Mouse (Mus musculus) liver, adult 2 months (tissue): ENCODE results near the gene Gdpgp1. TPM values are rescaled to one million over a fixed set of nuclear protein-coding genes. Genes with fewer than 3 reads are reported as not detected.

ENCODE experiments used
- DNase-seq: peaks from one replicate; pipeline ENCODE4 v3.0.0-alpha.2; 2011; ENCODE audit warnings: low read depth, low spot score; ENCODE audit errors: extremely low read depth
- H3K27ac ChIP-seq: fragments of 200-500 bp; replicated peaks from 2 replicates; pipeline ENCODE4 v1.5.1; 2012; ENCODE audit warnings: low read depth, mild to moderate bottlenecking, control low read depth, inconsistent platforms, low read length; ENCODE audit not compliant: insufficient read depth
- H3K27me3 ChIP-seq: fragments of 200-500 bp; 2 replicates; pipeline ENCODE4 v1.6.1; 2012; ENCODE audit warnings: mild to moderate bottlenecking, moderate library complexity, low read length, inconsistent platforms; ENCODE audit not compliant: control insufficient read depth, insufficient read depth
- H3K36me3 ChIP-seq: fragments of 200-500 bp; 2 replicates; pipeline ENCODE4 v1.6.1; 2012; ENCODE audit warnings: low read length, inconsistent platforms; ENCODE audit not compliant: control insufficient read depth, insufficient read depth
- H3K4me1 ChIP-seq: fragments of 200-500 bp; 2 replicates; pipeline ENCODE4 v1.6.1; 2011; ENCODE audit warnings: low read length; ENCODE audit not compliant: control insufficient read depth, insufficient read depth
- H3K4me3 ChIP-seq: fragments of 200-500 bp; 2 replicates; pipeline ENCODE4 v1.5.1; 2011; ENCODE audit warnings: low read depth, mild to moderate bottlenecking, control low read depth, low read length, moderate library complexity; ENCODE audit not compliant: insufficient read depth
- H3K79me2 ChIP-seq: fragments of 200-500 bp; 2 replicates; pipeline ENCODE4 v1.6.1; 2012; ENCODE audit warnings: inconsistent platforms, mild to moderate bottlenecking, low read length, moderate library complexity; ENCODE audit not compliant: control insufficient read depth, insufficient read depth
- H3K9ac ChIP-seq: fragments of 200-500 bp; 2 replicates; pipeline ENCODE4 v1.6.1; 2012; ENCODE audit warnings: low read depth, mild to moderate bottlenecking, control low read depth, inconsistent platforms, low read length
- CTCF ChIP-seq: fragments of 200-500 bp; IDR thresholded peaks from 2 replicates; pipeline ENCODE4 v1.5.1; 2011; ENCODE audit warnings: low read depth, low read length, control low read depth
- POLR2A ChIP-seq: fragments of 200-500 bp; IDR thresholded peaks from 2 replicates; pipeline ENCODE4 v1.6.1; 2011; ENCODE audit warnings: low read length, control low read depth; ENCODE audit not compliant: insufficient read depth; ENCODE audit errors: extremely low read depth
- WGBS: fragments of 180-500 bp; shearing (Covaris S2); methylation state at CpG from one replicate; pipeline ENCODE4 v1.1.7; 2018; 5-methylcytosine and 5-hydroxymethylcytosine counted together
- polyA plus RNA-seq: library from polyadenylated mRNA; depleted of rRNA; stranded (reverse); fragments of >200 nt; gene quantifications from 2 replicates; pipeline ENCODE4 v1.2.3, GENCODE M21; 2012
- total RNA-seq: library from RNA; depleted of rRNA; stranded (reverse); fragments of >200 nt; gene quantifications from 2 replicates; pipeline ENCODE4 v1.2.3, GENCODE M21; 2014

The Gdpgp1 gene
- total and polyA plus RNA-seq, 2 experiments: 1.2 to 2.1 TPM

- 85% methylated on average over 12 of the region's 12 CpGs for WGBS
- peaks cover 8% of the 10 kb centered on the region; the same call in 1 of the 2 replicates for H3K79me2 ChIP-seq
- no peaks in the 10 kb centered on the region for H3K36me3 ChIP-seq
- no peak for TF ChIP-seq POLR2A
- no peak for TF ChIP-seq CTCF
- DNase-seq: no peak
- H3K9ac ChIP-seq: no peak overlapping the region
- no peaks in the 10 kb centered on the region for H3K27me3 ChIP-seq
- H3K4me3 ChIP-seq: no peak overlapping the region
- H3K27ac ChIP-seq: no peak overlapping the region
- peaks cover 20% of the 10 kb centered on the region; the same call in 1 of the 2 replicates for H3K4me1 ChIP-seq
These were observed 26.7 kb upstream of the Gdpgp1 start for GRCm38 (mm10) chr7:80205705-80206589.

DNA sequence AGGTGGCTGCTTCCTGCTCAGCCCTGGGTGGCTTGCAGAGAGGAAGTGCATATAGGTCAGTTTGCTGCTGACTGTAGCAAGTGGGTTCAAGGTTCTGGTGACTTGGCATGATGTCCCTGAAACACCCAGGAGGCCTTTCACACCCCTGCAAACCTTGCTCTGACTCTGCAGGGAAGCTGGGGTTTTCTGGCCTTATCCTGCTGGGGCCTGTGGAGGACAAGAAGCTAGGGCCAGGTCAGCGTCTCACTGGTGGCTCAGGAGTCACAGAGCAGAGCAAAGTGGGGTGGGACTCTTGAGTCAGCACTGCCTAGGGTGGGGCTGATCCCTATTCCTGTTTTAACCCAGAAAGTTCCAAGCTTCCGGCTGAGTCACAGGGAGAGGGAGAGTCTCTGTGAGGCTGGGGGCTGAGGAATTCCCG, 25.3 kb upstream of the Gdpgp1 start:
- no peak overlapping the region for H3K9ac ChIP-seq
- TF ChIP-seq CTCF (no peak), POLR2A (no peak)
- WGBS: 48% methylated on average over 3 of the region's 3 CpGs
- no peaks in the 10 kb centered on the region for H3K36me3 ChIP-seq
- peak; percentile 69 for DNase-seq
- H3K4me1 ChIP-seq: peaks cover 15% of the 10 kb centered on the region; the same call in 1 of the 2 replicates
- H3K79me2 ChIP-seq: peaks cover 8% of the 10 kb centered on the region; the same call in 1 of the 2 replicates
- no peak overlapping the region for H3K27ac ChIP-seq
- no peak overlapping the region for H3K4me3 ChIP-seq
- no peaks in the 10 kb centered on the region for H3K27me3 ChIP-seq

- no peak overlapping the region for H3K4me3 ChIP-seq
- no peaks in the 10 kb centered on the region for H3K27me3 ChIP-seq
- H3K4me1 ChIP-seq: peaks cover 8% of the 10 kb centered on the region; the same call in 1 of the 2 replicates
- no peaks in the 10 kb centered on the region for H3K36me3 ChIP-seq
- no peak overlapping the region for H3K27ac ChIP-seq
- no peak overlapping the region for H3K9ac ChIP-seq
- no peak for DNase-seq
- peaks cover 5% of the 10 kb centered on the region; the same call in 1 of the 2 replicates for H3K79me2 ChIP-seq
- 72% methylated on average over 18 of the region's 18 CpGs for WGBS
- TF ChIP-seq CTCF (no peak), POLR2A (no peak)
These were observed 24.5 kb upstream of the Gdpgp1 start for GRCm38 (mm10) chr7:80208026-80208642.

GRCm38 (mm10) chr7:80208738-80209430, 23.8 kb upstream of the Gdpgp1 start:
- Histone ChIP-seq H3K36me3 (no peaks in the 10 kb centered on the region; the same call in 1 of the 2 replicates), H3K9ac (no peak overlapping the region), H3K4me3 (no peak overlapping the region), H3K27ac (peak overlapping the region; percentile 45), H3K4me1 (peaks cover 8% of the 10 kb centered on the region; the same call in 1 of the 2 replicates), H3K79me2 (peaks cover 5% of the 10 kb centered on the region; the same call in 1 of the 2 replicates), H3K27me3 (no peaks in the 10 kb centered on the region)
- TF ChIP-seq CTCF (no peak), POLR2A (no peak)
- WGBS: 51% methylated on average over 10 of the region's 10 CpGs
- DNase-seq: no peak

DNA sequence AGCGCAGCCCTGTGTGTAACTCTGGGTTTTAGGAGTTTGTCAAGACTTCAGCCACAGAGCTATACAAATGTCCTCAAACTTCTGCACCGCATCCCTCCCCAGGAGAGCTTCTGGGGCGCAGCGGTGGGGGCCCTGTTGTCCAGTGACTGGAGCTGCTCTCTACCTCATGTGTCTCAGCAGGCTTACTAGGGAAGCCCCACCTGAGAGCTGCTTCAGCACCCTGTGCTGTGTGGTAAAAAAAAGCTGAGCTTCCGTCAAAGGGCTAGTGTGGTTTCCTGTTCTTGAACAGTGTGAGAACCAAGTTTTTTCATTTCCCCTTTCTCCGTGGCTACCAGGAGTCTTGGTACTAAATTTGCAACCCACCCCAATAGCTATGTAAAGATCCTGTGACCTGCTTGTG, 23.0 kb upstream of the Gdpgp1 start:
- H3K27ac ChIP-seq: no peak overlapping the region; the same call in 1 of the 2 replicates
- no peaks in the 10 kb centered on the region for H3K27me3 ChIP-seq
- DNase-seq: peak; percentile 47
- WGBS: 91% methylated on average over 6 of the region's 6 CpGs
- H3K79me2 ChIP-seq: peaks cover 5% of the 10 kb centered on the region; the same call in 1 of the 2 replicates
- TF ChIP-seq POLR2A: no peak
- no peaks in the 10 kb centered on the region; the same call in 1 of the 2 replicates for H3K36me3 ChIP-seq
- H3K9ac ChIP-seq: no peak overlapping the region
- peaks cover 8% of the 10 kb centered on the region; the same call in 1 of the 2 replicates for H3K4me1 ChIP-seq
- H3K4me3 ChIP-seq: no peak overlapping the region
